Mouse (Mus musculus) adrenal gland, postnatal 25 days (tissue): Measurements from ENCODE around the gene Tmem108. TPM values are rescaled to one million over a fixed set of nuclear protein-coding genes. Genes with fewer than 3 reads are reported as not detected.
"Not testable (repeated sequence)": the region's sequence is repeated elsewhere in the genome, so short reads cannot be mapped to it uniquely, and the experiment has no call there.

Experiments
- DNase-seq: peaks from one replicate; pipeline ENCODE4 v3.0.0; 2021; ENCODE audit warnings: mixed read lengths
- total RNA-seq: library from RNA; stranded (reverse); gene quantifications from 2 replicates; pipeline ENCODE4 v1.2.3, GENCODE M21; 2021

The Tmem108 gene
- total RNA-seq, 1 experiment from 2014 or later: 4.4 TPM

DNA sequence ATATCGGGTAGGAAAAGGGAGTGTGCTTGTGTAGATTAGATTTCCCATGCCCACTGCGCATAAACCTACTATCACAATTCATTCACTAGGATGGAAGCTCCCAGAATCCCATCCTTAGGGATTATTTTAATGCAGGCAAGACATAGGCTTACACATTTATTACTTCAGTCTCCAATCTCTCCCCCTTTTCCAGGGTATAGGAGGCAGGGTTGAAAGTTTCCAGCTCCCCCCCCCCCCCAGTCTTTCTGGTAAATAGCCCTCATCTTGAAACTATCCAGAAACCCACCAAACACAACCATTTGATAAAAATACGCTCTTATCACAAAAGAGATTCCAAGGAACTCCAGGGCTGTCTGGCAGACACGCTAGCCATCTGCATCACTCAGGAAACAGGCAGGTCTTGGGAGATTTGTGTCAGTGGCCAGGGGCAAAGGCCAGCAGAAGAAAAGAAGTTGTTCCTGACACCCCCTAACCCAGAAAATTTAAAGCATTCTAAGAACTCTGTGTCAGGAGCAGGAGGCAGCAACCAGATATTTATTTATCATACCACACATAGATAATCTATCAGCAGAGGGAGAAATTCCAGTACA, 79.8 kb downstream of the Tmem108 start:
- DNase-seq: no peak

GRCm38 (mm10) chr9:103679234-103679633, 82.4 kb downstream of the Tmem108 start:
- no peak for DNase-seq

- DNase-seq: no peak
These were observed 83.0 kb downstream of the Tmem108 start for GRCm38 (mm10) chr9:103678531-103679060.

- no peak for DNase-seq
These were observed 83.8 kb downstream of the Tmem108 start for GRCm38 (mm10) chr9:103677811-103678210.

DNA sequence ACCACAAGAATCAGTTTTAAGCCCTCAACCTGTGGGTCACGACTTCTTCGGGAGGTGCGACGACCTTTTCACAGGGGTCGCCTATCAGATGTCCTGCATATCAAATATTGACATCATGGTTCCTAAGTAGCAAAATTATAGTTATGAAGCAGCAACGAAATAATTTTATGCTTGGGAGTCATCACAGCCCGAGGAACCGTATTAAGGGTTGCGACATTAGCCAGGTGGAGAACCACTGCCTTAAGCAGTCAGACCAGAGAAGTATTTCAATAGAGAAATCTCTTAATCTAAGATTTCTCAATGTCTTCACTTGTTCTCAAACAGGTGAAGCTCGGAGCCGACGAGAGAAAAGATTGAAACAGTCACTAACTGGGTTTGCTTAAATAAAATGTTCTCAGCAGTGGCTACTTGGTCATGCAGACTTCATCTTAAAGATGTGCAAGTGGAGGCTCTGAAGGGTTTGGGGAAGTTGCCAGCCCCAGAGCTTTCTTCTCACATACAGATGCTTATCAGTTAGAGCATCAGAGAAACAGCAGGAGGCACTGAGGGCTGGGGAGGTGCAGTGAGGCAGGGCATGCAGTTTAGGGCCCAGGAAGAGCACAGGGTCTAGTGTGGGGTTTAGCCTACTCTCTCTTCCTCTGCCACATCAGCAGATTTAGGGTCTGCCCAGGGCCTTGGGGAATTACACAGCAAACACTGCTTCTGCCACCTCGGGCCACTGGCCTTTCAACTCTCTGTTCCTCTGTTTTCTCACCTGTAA, 85.7 kb downstream of the Tmem108 start:
- no peak for DNase-seq

- no peak for DNase-seq
These were observed 88.8 kb downstream of the Tmem108 start for GRCm38 (mm10) chr9:103672881-103673280.

GRCm38 (mm10) chr9:103670592-103671113, 91.0 kb downstream of the Tmem108 start:
- not testable (repeated sequence) for DNase-seq

- DNase-seq: no peak
These were observed 92.8 kb downstream of the Tmem108 start for GRCm38 (mm10) chr9:103668830-103669229.

- DNase-seq: no peak
These were observed 95.8 kb downstream of the Tmem108 start for GRCm38 (mm10) chr9:103665817-103666216.

GRCm38 (mm10) chr9:103664151-103664550, 97.5 kb downstream of the Tmem108 start:
- DNase-seq: no peak

GRCm38 (mm10) chr9:103661873-103662272, 99.8 kb downstream of the Tmem108 start:
- DNase-seq: no peak

- no peak for DNase-seq
These were observed 103.7 kb downstream of the Tmem108 start for GRCm38 (mm10) chr9:103657981-103658380.

DNA sequence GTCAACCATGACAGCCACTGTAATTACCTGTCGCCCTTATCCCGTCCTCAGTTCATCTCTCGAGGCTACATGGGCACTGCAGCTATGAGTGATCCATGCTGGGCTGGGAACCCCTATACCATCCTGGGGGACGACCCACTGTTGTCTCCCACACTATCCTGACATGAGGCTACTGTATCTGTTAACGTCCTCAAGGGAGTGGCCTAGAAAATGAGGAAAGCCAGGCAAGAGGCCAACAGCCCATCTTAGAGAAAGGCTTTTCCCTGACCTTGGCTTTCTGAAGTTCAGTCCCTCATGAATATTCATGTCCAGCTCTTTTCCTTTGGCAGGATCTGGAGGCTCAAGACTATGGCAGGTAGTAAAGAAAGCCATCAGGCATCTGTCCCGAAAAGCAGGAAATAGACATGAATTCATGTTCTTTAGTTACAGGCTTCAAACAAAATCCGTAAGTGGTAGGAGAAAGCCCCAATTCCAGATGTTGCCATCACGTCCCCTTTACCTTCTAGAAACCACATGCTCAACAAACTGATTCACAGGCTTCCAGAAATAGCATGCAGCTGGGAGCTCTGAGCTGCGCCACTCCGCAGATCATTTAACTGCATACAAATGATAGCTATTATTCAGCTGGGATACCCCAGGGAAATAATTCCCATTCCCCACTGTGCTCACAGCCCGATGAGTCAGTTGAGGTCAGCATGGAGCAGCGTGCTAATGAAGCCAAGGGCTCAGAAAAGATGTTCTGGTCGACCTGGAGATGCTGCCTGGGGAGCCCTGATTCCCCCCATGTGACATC, 104.3 kb downstream of the Tmem108 start:
- no peak for DNase-seq

- no peak for DNase-seq
These were observed 107.5 kb downstream of the Tmem108 start for GRCm38 (mm10) chr9:103653995-103654587.

DNA sequence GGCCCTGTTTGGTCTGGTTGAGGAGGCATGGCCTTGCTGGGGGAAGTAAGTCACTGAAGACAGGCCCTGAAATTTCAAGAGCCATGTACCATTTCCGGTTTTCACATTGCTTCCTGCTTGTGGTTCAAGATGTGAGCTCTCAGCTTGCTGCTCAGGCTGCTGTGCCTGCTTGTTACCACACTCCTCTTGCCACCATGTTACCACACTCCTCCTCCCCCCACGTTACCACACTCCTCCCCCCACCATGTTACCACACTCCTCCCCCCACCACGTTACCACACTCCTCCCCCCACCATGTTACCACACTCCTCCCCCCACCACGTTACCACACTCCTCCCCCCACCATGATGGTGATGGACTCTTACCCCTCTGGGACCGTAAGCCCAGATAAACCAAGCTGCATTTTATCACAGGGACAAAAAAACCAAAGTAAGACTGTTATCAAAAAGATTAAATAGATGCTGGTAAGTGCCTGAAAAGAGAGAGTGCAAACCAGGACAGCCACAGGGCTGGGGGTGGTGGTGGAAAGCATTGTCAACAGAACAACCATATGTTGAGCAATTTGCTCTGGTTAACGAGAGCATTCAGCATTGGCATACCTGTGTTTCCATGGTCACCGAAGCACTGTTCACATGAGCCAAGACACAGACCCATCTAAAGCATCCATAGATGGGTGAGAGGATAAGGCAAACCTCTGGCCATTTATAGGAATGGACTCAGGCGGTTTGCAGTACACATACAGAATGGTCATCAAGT, 109.3 kb downstream of the Tmem108 start:
- no peak for DNase-seq

DNA sequence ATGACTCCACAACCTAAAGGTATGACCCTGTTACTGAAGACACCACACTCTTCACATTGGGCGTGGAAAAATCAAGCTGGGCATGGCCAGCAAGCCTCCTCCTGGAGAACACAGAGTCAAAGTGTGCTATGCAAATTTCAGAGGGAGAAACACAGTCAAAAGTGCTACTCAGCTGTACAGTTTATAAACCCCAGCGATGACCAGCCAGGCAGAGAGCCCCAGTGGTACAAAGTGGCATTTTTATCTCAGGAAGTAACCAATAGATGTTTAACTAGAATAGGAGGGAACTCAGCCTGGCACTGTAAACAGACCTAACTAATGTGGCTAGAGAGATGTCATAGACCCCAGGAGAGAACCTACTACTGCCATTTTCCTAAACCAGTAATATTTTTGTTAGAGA, 115.0 kb downstream of the Tmem108 start:
- no peak for DNase-seq

GRCm38 (mm10) chr9:103645724-103646123, 115.9 kb downstream of the Tmem108 start:
- no peak for DNase-seq

GRCm38 (mm10) chr9:103642300-103642699, 119.3 kb downstream of the Tmem108 start:
- no peak for DNase-seq

- no peak for DNase-seq
These were observed 120.3 kb downstream of the Tmem108 start for GRCm38 (mm10) chr9:103641340-103641739.

DNA sequence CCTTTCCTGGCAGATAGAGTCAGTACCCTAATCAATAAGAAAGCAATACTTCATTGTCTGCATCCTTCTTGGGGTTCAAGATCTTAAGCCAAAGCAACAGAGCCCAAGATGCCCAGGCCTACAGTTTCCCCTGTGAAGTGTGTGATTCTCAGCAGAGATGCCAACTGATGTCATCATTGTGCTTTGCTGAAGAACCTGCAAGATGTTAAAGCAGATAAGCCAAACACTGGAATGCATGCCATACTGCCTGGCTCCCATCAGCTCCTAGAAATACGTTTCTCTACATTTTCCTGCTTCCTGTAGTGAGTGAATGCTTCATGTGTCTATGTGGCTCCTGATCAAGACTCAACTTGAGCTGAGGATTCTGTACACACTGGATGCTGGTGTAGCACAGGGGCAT, 122.2 kb downstream of the Tmem108 start:
- DNase-seq: no peak

GRCm38 (mm10) chr9:103637451-103637850, 124.2 kb downstream of the Tmem108 start:
- DNase-seq: no peak
